Mouse (Mus musculus): ENCODE results near the gene Dennd4c.

GRCm38 (mm10) chr4:86898791-86899474 lies 150.6 kb downstream of the Dennd4c start:
- TF ChIP-seq POLR2A (IDR thresholded peaks at IDR 0.05; ENCODE audit: insufficient read depth, low read depth, low read length): 0 out of 2 replicates have a peak, but pooled peaks have one; percentile 35
- TF ChIP-seq CTCF (IDR thresholded peaks at IDR 0.05): no peak

All from heart, adult 2 months (tissue).